8 mouse cellular contexts compared by ENCODE assay signal in the genomic region with DNA sequence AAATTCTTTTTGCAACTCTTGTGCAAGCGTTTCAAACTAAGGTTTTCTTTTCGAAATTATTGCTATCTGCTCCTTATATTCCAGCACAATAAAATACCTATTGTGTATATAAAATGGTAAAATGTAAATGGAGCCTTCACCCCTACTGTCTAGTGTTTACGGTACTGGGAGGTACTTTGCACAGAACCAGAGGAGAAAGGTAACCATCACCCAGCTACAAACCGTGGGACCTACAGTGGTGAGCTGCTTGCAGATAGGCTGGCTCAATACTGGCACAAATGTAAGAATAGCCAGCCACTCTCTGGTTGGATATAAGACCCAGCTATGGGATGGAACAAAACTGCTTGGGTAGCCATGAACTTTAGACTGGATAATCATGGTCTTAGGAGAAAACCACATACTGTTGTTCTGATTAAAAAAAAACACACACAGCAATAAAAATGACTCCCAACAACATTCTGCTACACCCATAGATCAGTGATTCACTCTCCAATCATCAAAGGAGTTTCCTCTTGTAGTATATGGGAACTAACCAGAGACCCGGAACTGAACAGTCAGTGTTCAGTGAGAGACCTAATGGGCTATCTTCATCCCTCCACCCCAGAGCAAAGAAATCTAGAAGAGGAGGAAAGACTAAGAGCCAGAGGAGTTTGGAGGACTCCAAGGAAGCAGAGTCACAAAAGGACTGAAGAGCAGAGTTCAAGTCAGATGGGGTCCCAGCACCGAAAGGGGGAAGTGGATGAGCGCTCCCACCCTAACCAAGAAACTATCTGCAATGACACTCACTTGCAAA. TPM values are rescaled to one million over a fixed set of nuclear protein-coding genes. Genes with fewer than 3 reads are reported as not detected.
DNase-seq lines count a peak whose midpoint lies in the region; ATAC-seq lines count a peak whose summit lies in the region.

No protein-coding gene starts in this region.

- no peaks in the 10 kb centered on the region for H3K36me3 ChIP-seq in heart, embryonic 10.5 days
- 0 out of 2 replicates have a peak, but pooled peaks cover 7% of the 10 kb centered on the region for H3K36me3 ChIP-seq in hindbrain, embryonic 10.5 days

- 62% methylated on average over 7 of the region's 7 CpGs for WGBS in heart, embryonic 10.5 days
- WGBS in hindbrain, embryonic 10.5 days = 61% methylated on average over 7 of the region's 7 CpGs

- H3K4me3 ChIP-seq in heart, embryonic 10.5 days = peak overlapping the region; percentile 97
- H3K4me3 ChIP-seq in hindbrain, embryonic 10.5 days = peak overlapping the region; percentile 99

- H3K27me3 ChIP-seq in heart, embryonic 10.5 days (ENCODE audit: insufficient read depth, poor library complexity, severe bottlenecking) = no peaks in the 10 kb centered on the region
- H3K27me3 ChIP-seq in hindbrain, embryonic 10.5 days (ENCODE audit: insufficient read depth, poor library complexity, severe bottlenecking) = no peaks in the 10 kb centered on the region

- 0 out of 2 replicates have a peak, but pooled peaks have one; percentile 36 for ATAC-seq in megakaryocyte-erythroid progenitor cell, adult 5-6 weeks (replicated peaks; ENCODE audit: low FRiP score, low TSS enrichment, poor library complexity, severe bottlenecking)

- 0 out of 2 replicates have a peak, but pooled peaks cover 8% of the 10 kb centered on the region for H3K4me1 ChIP-seq in heart, embryonic 10.5 days
- H3K4me1 ChIP-seq in hindbrain, embryonic 10.5 days (replicated peaks) = peaks cover 21% of the 10 kb centered on the region

- DNase-seq in heart, embryonic 10.5 days (ENCODE audit: low spot score) = no peak
- no peak for DNase-seq in heart, postnatal 25 days (ENCODE audit: low spot score)
- peak; percentile 30 for DNase-seq in MEL-GATA-1-ER (ENCODE audit: extremely low read depth, low read depth)
- no peak for DNase-seq in hindbrain, embryonic 10.5 days (ENCODE audit: low spot score)
- DNase-seq in urinary bladder, postnatal 36 days (ENCODE audit: low spot score in 2 of 2) = no peak
- DNase-seq in retina, postnatal 1 day = no peak
- no peak for DNase-seq in right cerebral cortex, postnatal 14 days

- peak overlapping the region; percentile 97; the same call in 1 of the 2 replicates for H3K27ac ChIP-seq in heart, embryonic 10.5 days
- peak overlapping the region; percentile 93 for H3K27ac ChIP-seq in hindbrain, embryonic 10.5 days

- intact Hi-C loops in heart, postnatal 25 days (cut with DNase I) = loop anchor here (1.0 kb wide), 1 partner anchor 36 kb away; no protein-coding TSS in a partner anchor

- no peaks in the 10 kb centered on the region for H3K9me3 ChIP-seq in heart, embryonic 10.5 days
- no peaks in the 10 kb centered on the region for H3K9me3 ChIP-seq in hindbrain, embryonic 10.5 days

RNA-seq across cellular contexts. Expression of gene Vps4b, which starts 0.7 kb away (rescaled TPM):
- polyA plus RNA-seq in heart, embryonic 10.5 days (2016; fragmentation: Nextera tagmentation; extraction: Ambion mirVana) = 56.5 and 60.7 TPM in 2 replicates
- total RNA-seq in heart, postnatal 25 days (2021) = 10 to 100 TPM; 27.6 to 31.6 TPM
- polyA plus RNA-seq in hindbrain, embryonic 10.5 days (2016; fragmentation: Nextera tagmentation; extraction: Ambion mirVana) = 58.1 and 64.5 TPM in 2 replicates
- total RNA-seq in megakaryocyte-erythroid progenitor cell, adult 5-6 weeks (2014; fragmentation: Nextera tagmentation) = 38.1 and 76.7 TPM in 2 replicates
- 68.8 and 105 TPM in 2 replicates for total RNA-seq in megakaryocyte-erythroid progenitor cell, adult 5-6 weeks (2017)

RNA-seq across cellular contexts. Expression of gene Kdsr, which starts 37.7 kb away (rescaled TPM):
- polyA plus RNA-seq in heart, embryonic 10.5 days (2016; fragmentation: Nextera tagmentation; extraction: Ambion mirVana) = 7.5 and 7.7 TPM in 2 replicates
- 1 to 10 TPM; 6.1 to 6.9 TPM for total RNA-seq in heart, postnatal 25 days (2021)
- 6.6 and 8.0 TPM in 2 replicates for polyA plus RNA-seq in hindbrain, embryonic 10.5 days (2016; fragmentation: Nextera tagmentation; extraction: Ambion mirVana)
- 9.4 and 10.2 TPM in 2 replicates for total RNA-seq in megakaryocyte-erythroid progenitor cell, adult 5-6 weeks (2014; fragmentation: Nextera tagmentation)
- 31.7 and 35.8 TPM in 2 replicates for total RNA-seq in megakaryocyte-erythroid progenitor cell, adult 5-6 weeks (2017)
